Mouse (Mus musculus): ENCODE data around the gene Pecam1. TPM values are rescaled to one million over a fixed set of nuclear protein-coding genes. Genes with fewer than 3 reads are reported as not detected.

The Pecam1 gene
- polyA plus RNA-seq, 1 experiment from 2014 or later: 18.3 TPM

GRCm38 (mm10) chr11:106720379-106720778 is 30.0 kb downstream of the Pecam1 start:
- Histone ChIP-seq H3K4me3 (no peak overlapping the region), H3K27ac (no peak overlapping the region), H3K9me3 (no peaks in the 10 kb centered on the region), H3K4me1 (replicated peaks) (peaks cover 11% of the 10 kb centered on the region), H3K27me3 (ENCODE audit: insufficient read depth, poor library complexity, severe bottlenecking) (no peaks in the 10 kb centered on the region), H3K36me3 (no peaks in the 10 kb centered on the region)
- DNase-seq (ENCODE audit: low spot score): no peak
- 89% methylated on average over 8 of the region's 8 CpGs for WGBS

GRCm38 (mm10) chr11:106716568-106716967 is 33.9 kb downstream of the Pecam1 start:
- DNase-seq (ENCODE audit: low spot score): no peak
- H3K27ac ChIP-seq: no peak overlapping the region
- no peaks in the 10 kb centered on the region for H3K9me3 ChIP-seq
- WGBS: 89% methylated on average over 5 of the region's 5 CpGs
- H3K27me3 ChIP-seq (ENCODE audit: insufficient read depth, poor library complexity, severe bottlenecking): no peaks in the 10 kb centered on the region
- peaks cover 13% of the 10 kb centered on the region; the same call in 1 of the 2 replicates for H3K4me1 ChIP-seq (replicated peaks)
- H3K36me3 ChIP-seq: no peaks in the 10 kb centered on the region
- H3K4me3 ChIP-seq: no peak overlapping the region

GRCm38 (mm10) chr11:106715066-106715465 is 35.4 kb downstream of the Pecam1 start:
- Histone ChIP-seq H3K4me3 (no peak overlapping the region), H3K27ac (0 out of 2 replicates have a peak overlapping the region, but pooled peaks have one; percentile 29), H3K36me3 (no peaks in the 10 kb centered on the region), H3K9me3 (no peaks in the 10 kb centered on the region), H3K4me1 (replicated peaks) (peaks cover 17% of the 10 kb centered on the region; the same call in 1 of the 2 replicates), H3K27me3 (ENCODE audit: insufficient read depth, poor library complexity, severe bottlenecking) (peaks cover 3% of the 10 kb centered on the region; the same call in 1 of the 2 replicates)
- DNase-seq (ENCODE audit: low spot score): no peak
- 82% methylated on average over 6 of the region's 6 CpGs for WGBS

- 67% methylated on average over 5 of the region's 5 CpGs for WGBS
- Histone ChIP-seq H3K27ac (0 out of 2 replicates have a peak overlapping the region, but pooled peaks have one; percentile 16), H3K4me3 (no peak overlapping the region), H3K36me3 (no peaks in the 10 kb centered on the region), H3K27me3 (ENCODE audit: insufficient read depth, poor library complexity, severe bottlenecking) (peaks cover 3% of the 10 kb centered on the region; the same call in 1 of the 2 replicates), H3K9me3 (no peaks in the 10 kb centered on the region), H3K4me1 (replicated peaks) (peaks cover 35% of the 10 kb centered on the region)
- DNase-seq (ENCODE audit: low spot score): no peak
These were observed 39.6 kb downstream of the Pecam1 start for GRCm38 (mm10) chr11:106710789-106711188.

GRCm38 (mm10) chr11:106709227-106709985 is 41.0 kb downstream of the Pecam1 start:
- 37% methylated on average over 15 of the region's 15 CpGs for WGBS
- Histone ChIP-seq H3K4me3 (no peak overlapping the region), H3K4me1 (replicated peaks) (peaks cover 35% of the 10 kb centered on the region), H3K27me3 (ENCODE audit: insufficient read depth, poor library complexity, severe bottlenecking) (peaks cover 3% of the 10 kb centered on the region; the same call in 1 of the 2 replicates), H3K9me3 (no peaks in the 10 kb centered on the region), H3K27ac (no peak overlapping the region), H3K36me3 (no peaks in the 10 kb centered on the region)
- DNase-seq (ENCODE audit: low spot score): no peak

GRCm38 (mm10) chr11:106707866-106708265 is 42.6 kb downstream of the Pecam1 start:
- no peak for DNase-seq (ENCODE audit: low spot score)
- Histone ChIP-seq H3K9me3 (no peaks in the 10 kb centered on the region), H3K27me3 (ENCODE audit: insufficient read depth, poor library complexity, severe bottlenecking) (peaks cover 3% of the 10 kb centered on the region; the same call in 1 of the 2 replicates), H3K36me3 (no peaks in the 10 kb centered on the region), H3K27ac (no peak overlapping the region), H3K4me1 (replicated peaks) (peaks cover 25% of the 10 kb centered on the region), H3K4me3 (no peak overlapping the region)
- 69% methylated on average over 3 of the region's 3 CpGs for WGBS

- peaks cover 25% of the 10 kb centered on the region for H3K4me1 ChIP-seq (replicated peaks)
- no peaks in the 10 kb centered on the region for H3K9me3 ChIP-seq
- H3K27me3 ChIP-seq (ENCODE audit: insufficient read depth, poor library complexity, severe bottlenecking): peaks cover 3% of the 10 kb centered on the region; the same call in 1 of the 2 replicates
- DNase-seq (ENCODE audit: low spot score): no peak
- 85% methylated on average over 8 of the region's 8 CpGs for WGBS
- no peak overlapping the region for H3K4me3 ChIP-seq
- no peaks in the 10 kb centered on the region for H3K36me3 ChIP-seq
- H3K27ac ChIP-seq: no peak overlapping the region
These were observed 43.3 kb downstream of the Pecam1 start for GRCm38 (mm10) chr11:106707085-106707484.

GRCm38 (mm10) chr11:106706212-106706611 is 44.2 kb downstream of the Pecam1 start:
- Histone ChIP-seq H3K4me3 (no peak overlapping the region), H3K4me1 (replicated peaks) (peaks cover 25% of the 10 kb centered on the region), H3K36me3 (no peaks in the 10 kb centered on the region), H3K9me3 (no peaks in the 10 kb centered on the region), H3K27me3 (ENCODE audit: insufficient read depth, poor library complexity, severe bottlenecking) (peaks cover 3% of the 10 kb centered on the region; the same call in 1 of the 2 replicates), H3K27ac (no peak overlapping the region)
- no peak for DNase-seq (ENCODE audit: low spot score)
- WGBS: 29% methylated on average over 4 of the region's 4 CpGs

GRCm38 (mm10) chr11:106704399-106705111 is 45.9 kb downstream of the Pecam1 start:
- Histone ChIP-seq H3K27ac (no peak overlapping the region), H3K36me3 (no peaks in the 10 kb centered on the region), H3K9me3 (no peaks in the 10 kb centered on the region), H3K4me3 (no peak overlapping the region), H3K4me1 (replicated peaks) (peaks cover 16% of the 10 kb centered on the region), H3K27me3 (ENCODE audit: insufficient read depth, poor library complexity, severe bottlenecking) (no peaks in the 10 kb centered on the region)
- WGBS: 76% methylated on average over 9 of the region's 9 CpGs
- DNase-seq (ENCODE audit: low spot score): no peak

GRCm38 (mm10) chr11:106703931-106704330 is 46.5 kb downstream of the Pecam1 start:
- Histone ChIP-seq H3K4me1 (replicated peaks) (peaks cover 10% of the 10 kb centered on the region), H3K27ac (no peak overlapping the region), H3K4me3 (no peak overlapping the region), H3K27me3 (ENCODE audit: insufficient read depth, poor library complexity, severe bottlenecking) (no peaks in the 10 kb centered on the region), H3K9me3 (no peaks in the 10 kb centered on the region), H3K36me3 (no peaks in the 10 kb centered on the region)
- no peak for DNase-seq (ENCODE audit: low spot score)
- 93% methylated on average over 7 of the region's 7 CpGs for WGBS

- DNase-seq (ENCODE audit: low spot score): no peak
- Histone ChIP-seq H3K27ac (no peak overlapping the region), H3K9me3 (no peaks in the 10 kb centered on the region), H3K4me1 (replicated peaks) (peaks cover 7% of the 10 kb centered on the region), H3K4me3 (no peak overlapping the region), H3K36me3 (no peaks in the 10 kb centered on the region), H3K27me3 (ENCODE audit: insufficient read depth, poor library complexity, severe bottlenecking) (no peaks in the 10 kb centered on the region)
- 88% methylated on average over 3 of the region's 3 CpGs for WGBS
These were observed 47.8 kb downstream of the Pecam1 start for GRCm38 (mm10) chr11:106702584-106702983.

GRCm38 (mm10) chr11:106701589-106701988 is 48.8 kb downstream of the Pecam1 start:
- 72% methylated on average over 9 of the region's 9 CpGs for WGBS
- Histone ChIP-seq H3K9me3 (no peaks in the 10 kb centered on the region), H3K4me3 (no peak overlapping the region), H3K36me3 (no peaks in the 10 kb centered on the region), H3K4me1 (replicated peaks) (peaks cover 7% of the 10 kb centered on the region), H3K27me3 (ENCODE audit: insufficient read depth, poor library complexity, severe bottlenecking) (no peaks in the 10 kb centered on the region), H3K27ac (no peak overlapping the region)
- DNase-seq (ENCODE audit: low spot score): no peak

- H3K27me3 ChIP-seq (ENCODE audit: insufficient read depth, poor library complexity, severe bottlenecking): no peaks in the 10 kb centered on the region
- H3K36me3 ChIP-seq: no peaks in the 10 kb centered on the region
- no peak overlapping the region for H3K4me3 ChIP-seq
- no peaks in the 10 kb centered on the region for H3K9me3 ChIP-seq
- H3K4me1 ChIP-seq (replicated peaks): no peaks in the 10 kb centered on the region
- WGBS: 94% methylated on average over 9 of the region's 9 CpGs
- DNase-seq (ENCODE audit: low spot score): no peak
- H3K27ac ChIP-seq: no peak overlapping the region
These were observed 51.3 kb downstream of the Pecam1 start for GRCm38 (mm10) chr11:106699083-106699482.
